Mouse (Mus musculus) myocyte (in vitro differentiated cells): ENCODE measurements around the gene Ccdc66.

Source experiments
- CEBPB ChIP-seq: IDR thresholded peaks from 2 replicates; pipeline ENCODE4 v1.6.1; 2011; ENCODE audit warnings: mild to moderate bottlenecking, moderate library complexity; ENCODE audit not compliant: poor library complexity, insufficient read depth, severe bottlenecking
- E2F4 ChIP-seq: IDR thresholded peaks from one replicate; pipeline ENCODE4 v1.6.1; 2011; ENCODE audit warnings: mild to moderate bottlenecking, control low read depth, moderate library complexity; ENCODE audit not compliant: insufficient read depth
- POLR2A ChIP-seq: IDR thresholded peaks from one replicate; pipeline ENCODE4 v1.6.1; 2011; ENCODE audit warnings: low read depth, mild to moderate bottlenecking, control low read depth, moderate library complexity; ENCODE audit not compliant: insufficient read length
- POLR2AphosphoS2 ChIP-seq: IDR thresholded peaks from one replicate; pipeline ENCODE4 v1.6.1; 2011; ENCODE audit warnings: low read depth, control low read depth; ENCODE audit not compliant: insufficient read length
- TCF3 ChIP-seq: IDR thresholded peaks from one replicate; pipeline ENCODE4 v1.6.1; 2011; ENCODE audit warnings: low read depth, control low read depth; ENCODE audit not compliant: insufficient read length
- USF1 ChIP-seq: IDR thresholded peaks from one replicate; pipeline ENCODE4 v1.6.1; 2011; ENCODE audit warnings: low read depth, mild to moderate bottlenecking, control low read depth, moderate library complexity

DNA sequence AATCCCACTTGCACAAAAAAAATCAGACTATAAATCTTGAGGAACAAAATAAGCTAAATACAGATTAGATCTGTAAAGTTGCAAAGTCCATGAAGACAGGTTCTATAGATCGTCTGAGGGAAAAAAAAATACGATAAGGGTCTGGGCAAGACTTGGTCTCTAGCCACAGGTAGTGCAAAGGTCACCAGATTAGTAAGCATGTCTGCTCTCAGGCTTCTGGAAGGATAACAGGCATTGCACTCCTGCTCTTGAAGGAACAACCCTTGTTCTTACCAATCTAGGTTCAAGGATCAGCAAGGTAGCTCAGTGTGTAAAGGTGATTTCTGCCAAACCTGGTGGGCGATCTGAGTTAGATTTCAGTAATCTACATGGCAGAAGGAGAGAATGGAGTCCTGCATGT is 28.2 kb upstream of the Ccdc66 start:
- no peak for TF ChIP-seq USF1
- no peak for TF ChIP-seq POLR2AphosphoS2
- no peak for TF ChIP-seq POLR2A
- no peak for TF ChIP-seq CEBPB
- TF ChIP-seq TCF3: no peak
- no peak for TF ChIP-seq E2F4
